Mouse (Mus musculus) effector memory CD4-positive, alpha-beta T cell, adult 5 months (primary cell): ENCODE data around the gene Cysltr2. TPM values are rescaled to one million over a fixed set of nuclear protein-coding genes. Genes with fewer than 3 reads are reported as not detected.

Experiments used
- polyA plus RNA-seq: library from polyadenylated mRNA; unstranded; fragments of 100-300 nt; shearing (Covaris generic); gene quantifications from one replicate; pipeline ENCODE4 v1.2.1, GENCODE M21; 2017

Cysltr2 gene
- 52.1 TPM for polyA plus RNA-seq

GRCm38 (mm10) chr14:73048937-73049336, at the start of gene Cysltr2:
Gene Cysltr2 (minus strand): TSS chr14:73049114.

Other genes with a start within 250 kb of the Cysltr2 start
- gene Rcbtb2, start 73.9 kb upstream of the Cysltr2 start, polyA plus RNA-seq: 71.5 TPM
- gene Lpar6, start 188.8 kb upstream of the Cysltr2 start, polyA plus RNA-seq: 12.9 TPM